In genomic region chr14:74201710-74202109, GRCm38 (mm10) we compare ENCODE assay signal across 12 mouse cellular contexts.
"Had no signal": no experiment of that assay in that cellular context is flagged by ENCODE, and none has a peak within 500 bp of the region (broad histone marks: within the 10 kb centered on the region; RNA-seq: fewer than 3 reads in every experiment).

No protein-coding gene starts in this region.

- DNase-seq: kidney, adult 18-20 months; kidney, adult 9 months; kidney, postnatal 14 days; kidney, postnatal 4 days; liver, embryonic 13.5 days; lung, adult 2 months; lung, postnatal 14 days; lung, postnatal 4 days; midbrain, embryonic 14.5 days; spleen, adult 18-20 months; thymus, adult 18-20 months; thymus, postnatal 36 days had no signal
